Mouse (Mus musculus) Patski (cell line): ENCODE results near the gene Cfh. TPM values are rescaled to one million over a fixed set of nuclear protein-coding genes. Genes with fewer than 3 reads are reported as not detected.
A peak's percentile ranks its signal among the peaks of the same experiment; 100 is the strongest.
"Not testable (repeated sequence)": the region's sequence is repeated elsewhere in the genome, so short reads cannot be mapped to it uniquely, and the experiment has no call there.

Experiments
- ATAC-seq: fragments of 100-300 bp; one replicate; pipeline ENCODE4 v1.8.0; 2021
- CTCF ChIA-PET: fragments of 350-600 bp; sonication (Branson Sonifier 250); formaldehyde crosslinking; loops from one replicate; lab custom pipeline; 2022; ENCODE audit warnings: inconsistent platforms; lab: Charles Lee
- POLR2A ChIA-PET: fragments of 350-600 bp; sonication (Branson Sonifier 250); formaldehyde crosslinking; loops from one replicate; lab custom pipeline; 2022; ENCODE audit warnings: antibody characterized with exemption, inconsistent platforms; lab: Charles Lee
- DNase-seq: peaks from one replicate; pipeline ENCODE4 v3.0.0-alpha.2; 2011; ENCODE audit warnings: low read depth, low spot score
- H3K27me3 ChIP-seq: fragments of 371-371 bp; one replicate; pipeline ENCODE4 v1.5.1; 2021
- CTCF ChIP-seq: fragments of 100-300 bp; IDR thresholded peaks from one replicate; pipeline ENCODE4 v1.5.1; 2021
- in situ Hi-C: fragments of 300-500 bp; cut with MboI; formaldehyde crosslinking; loops from 3 replicates; pipeline ENCODE4 v1.11.1; 2018; ENCODE audit warnings: low pct_unique_long_range_greater_than_20kb, mixed read lengths
- polyA plus RNA-seq: library from polyadenylated mRNA; unstranded; gene quantifications from one replicate; pipeline ENCODE4 v1.2.3, GENCODE M21; 2021

Cfh gene
- 0.04 TPM for polyA plus RNA-seq

GRCm38 (mm10) chr1:140183664-140184063 lies at the start of gene Cfh:
Cfh (minus strand) TSS chr1:140183764.
- in situ Hi-C loops, CTCF ChIA-PET, H3K27me3 ChIP-seq, DNase-seq, POLR2A ChIA-PET, ATAC-seq: not testable (repeated sequence)

DNA sequence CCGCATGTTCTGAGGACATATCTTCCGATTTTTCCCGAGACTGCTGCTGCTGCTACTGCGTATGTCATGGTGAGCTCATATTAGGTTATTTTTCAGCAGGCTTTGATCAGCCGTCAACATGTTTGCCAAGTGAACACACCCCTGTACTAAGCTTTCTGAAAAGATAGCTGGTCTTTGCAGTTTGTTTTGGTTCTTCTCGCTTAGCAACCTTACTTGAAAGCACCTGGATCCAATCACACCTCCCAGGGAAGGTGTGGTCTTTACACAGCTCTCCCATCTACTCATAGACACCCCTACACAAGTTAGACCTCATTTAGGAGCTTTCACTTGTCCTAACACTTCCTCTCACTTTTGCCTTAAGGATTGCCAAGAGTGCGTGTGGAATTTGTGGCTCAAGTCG lies 43.1 kb upstream of the Cfh start:
- in situ Hi-C loops = no loop called here
- POLR2A ChIA-PET = no interaction called here
- peaks cover 4% of the 10 kb centered on the region for H3K27me3 ChIP-seq
- no peak for TF ChIP-seq CTCF
- DNase-seq = no peak
- CTCF ChIA-PET = no interaction called here
- ATAC-seq = no peak

GRCm38 (mm10) chr1:140225221-140225620 lies 41.7 kb upstream of the Cfh start:
- peaks cover 4% of the 10 kb centered on the region for H3K27me3 ChIP-seq
- ATAC-seq (no peak), DNase-seq (no peak)
- ChIA-PET POLR2A (interaction anchor here (0.8 kb wide), 1 partner anchor 11 kb away, joined by 3 read pairs; no protein-coding TSS in a partner anchor), CTCF (no interaction called here)
- no peak for TF ChIP-seq CTCF
- in situ Hi-C loops = no loop called here

GRCm38 (mm10) chr1:140205329-140205728 lies 21.8 kb upstream of the Cfh start:
- ATAC-seq (no peak), DNase-seq (no peak)
- CTCF ChIA-PET = no interaction called here
- TF ChIP-seq CTCF = no peak
- H3K27me3 ChIP-seq = no peaks in the 10 kb centered on the region
- in situ Hi-C loops = no loop called here
- POLR2A ChIA-PET = no interaction called here

GRCm38 (mm10) chr1:140188500-140188899 lies 4.9 kb upstream of the Cfh start:
- POLR2A ChIA-PET, ATAC-seq, H3K27me3 ChIP-seq, in situ Hi-C loops, DNase-seq, CTCF ChIA-PET: not testable (repeated sequence)

DNA sequence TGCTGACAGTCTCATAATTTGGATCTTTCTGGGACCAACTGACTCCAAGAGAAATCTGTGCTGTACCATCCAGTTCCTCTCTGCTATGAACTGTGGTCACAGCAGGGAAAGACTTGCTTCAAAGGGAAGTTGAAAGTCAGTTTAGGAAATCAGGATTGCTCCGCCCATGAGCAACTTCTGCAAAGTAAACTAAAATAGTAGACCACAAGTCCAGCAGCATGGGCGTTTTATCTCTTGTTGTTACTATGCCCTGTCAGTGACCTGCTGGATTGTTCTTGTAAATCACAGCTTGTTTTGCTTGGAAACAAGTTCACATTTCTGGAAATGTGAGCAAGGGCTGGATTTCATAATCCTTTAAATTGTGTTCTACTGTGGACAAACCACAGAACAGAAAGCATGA lies 356 bp downstream of the Cfh start:
- no peak for DNase-seq
- in situ Hi-C loops = no loop called here
- POLR2A ChIA-PET = no interaction called here
- CTCF ChIA-PET = no interaction called here
- no peak for TF ChIP-seq CTCF
- ATAC-seq = no peak
- peaks cover 5% of the 10 kb centered on the region for H3K27me3 ChIP-seq

GRCm38 (mm10) chr1:140180125-140180524 lies 3.4 kb downstream of the Cfh start:
- ATAC-seq (no peak), DNase-seq (no peak)
- POLR2A ChIA-PET = no interaction called here
- in situ Hi-C loops = no loop called here
- peaks cover 5% of the 10 kb centered on the region for H3K27me3 ChIP-seq
- CTCF ChIA-PET = no interaction called here
- TF ChIP-seq CTCF = no peak

DNA sequence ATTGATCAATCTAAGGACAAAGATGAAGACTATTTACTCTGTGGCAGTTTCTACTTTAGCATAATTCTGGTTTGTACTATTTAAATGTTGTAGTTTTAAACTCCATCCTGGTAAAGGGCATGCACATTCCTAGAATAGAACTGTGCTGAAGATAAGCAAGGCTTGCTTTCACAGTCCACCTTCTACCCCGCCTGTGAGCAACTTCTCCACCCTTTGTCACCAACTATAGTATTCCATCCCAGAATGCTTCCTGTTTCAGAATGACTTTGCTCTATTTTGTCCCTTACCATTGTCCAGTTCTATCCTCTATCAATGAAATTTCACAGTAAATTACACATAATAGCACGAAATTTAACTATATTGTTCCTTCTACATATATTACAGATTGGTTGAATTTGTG lies 8.1 kb downstream of the Cfh start:
- no peak for ATAC-seq
- CTCF ChIA-PET = no interaction called here
- no peak for DNase-seq
- in situ Hi-C loops = no loop called here
- peaks cover 11% of the 10 kb centered on the region for H3K27me3 ChIP-seq
- POLR2A ChIA-PET = no interaction called here
- TF ChIP-seq CTCF = no peak

DNA sequence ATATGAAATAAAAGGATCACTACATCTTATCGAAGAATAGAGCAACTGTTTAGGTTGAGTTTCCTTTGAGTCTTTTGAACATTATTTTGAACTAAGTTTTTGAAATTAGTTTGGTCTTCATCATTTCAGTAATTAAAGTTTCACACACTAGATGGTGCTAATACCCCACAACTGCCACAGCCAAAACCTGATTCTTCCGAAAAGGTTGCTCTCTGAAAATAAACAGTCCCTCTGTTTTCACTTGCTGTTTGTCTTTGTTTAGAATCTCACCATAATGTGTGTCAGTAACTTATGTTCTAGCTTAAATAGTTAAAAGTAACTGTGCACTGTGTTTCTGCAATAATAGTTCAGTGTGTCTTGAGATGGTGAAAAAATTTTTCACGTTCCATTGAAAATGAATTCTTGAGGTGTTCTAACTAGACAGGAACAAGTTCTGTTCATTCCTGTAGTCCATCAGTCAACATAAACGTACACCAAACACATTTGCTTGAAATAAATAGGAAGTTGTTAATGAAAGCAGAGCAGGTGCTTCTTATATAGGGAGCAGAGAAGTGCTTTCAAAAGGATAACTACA lies 11.9 kb downstream of the Cfh start:
- H3K27me3 ChIP-seq = peaks cover 11% of the 10 kb centered on the region
- DNase-seq (no peak), ATAC-seq (no peak)
- ChIA-PET CTCF (interaction anchor here (1.0 to 1.7 kb wide), 5 partner anchors 12 to 366 kb away, joined by 3 to 8 read pairs (median 4); no protein-coding TSS in a partner anchor), POLR2A (no interaction called here)
- in situ Hi-C loops = loop anchor here (5.0 to 25.0 kb wide), 2 partner anchors 356 to 491 kb away; no protein-coding TSS in a partner anchor
- TF ChIP-seq CTCF = peak; percentile 35

DNA sequence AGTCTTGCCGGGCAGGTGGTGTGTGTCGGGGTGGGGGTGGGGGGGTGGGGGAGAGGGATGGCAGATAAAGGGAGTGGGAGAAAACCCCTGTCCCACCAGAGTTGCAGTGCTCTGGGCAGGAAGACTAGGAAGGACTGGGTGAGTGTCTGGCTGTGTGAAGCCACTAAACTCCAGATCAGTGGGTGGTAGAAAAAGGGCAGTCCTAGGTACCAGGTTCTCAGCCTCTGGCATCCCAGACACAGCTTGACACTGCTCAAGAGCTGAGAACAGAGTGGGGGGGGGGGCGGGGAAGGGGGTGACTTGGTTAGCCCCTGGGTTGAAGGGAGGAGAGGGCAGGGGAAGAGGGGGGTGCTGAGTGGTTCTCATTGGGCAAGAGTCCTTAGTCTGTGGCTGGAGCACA lies 24.6 kb downstream of the Cfh start:
- peaks cover 4% of the 10 kb centered on the region for H3K27me3 ChIP-seq
- in situ Hi-C loops = loop anchor here (25.0 kb wide), 1 partner anchor 503 kb away; no protein-coding TSS in a partner anchor
- POLR2A ChIA-PET = no interaction called here

DNA sequence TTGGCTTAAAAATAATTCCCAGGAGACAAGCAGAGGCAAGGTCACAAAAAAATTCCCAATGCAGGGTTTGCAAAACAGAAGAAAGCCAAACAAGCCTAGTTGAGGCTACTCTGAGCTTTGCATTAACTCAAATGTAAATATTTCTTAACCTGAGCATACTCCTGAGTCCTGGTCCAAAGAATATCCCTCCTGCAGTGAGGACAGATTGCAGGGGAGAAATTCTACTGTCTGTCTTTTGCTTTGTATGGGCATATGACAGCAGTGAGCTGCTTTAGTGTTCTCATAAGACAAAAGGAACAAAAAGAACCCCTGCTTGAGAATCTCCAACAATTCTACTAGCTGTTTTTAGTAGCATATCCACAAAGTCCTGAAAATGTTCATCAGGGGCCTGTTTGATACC lies 114.1 kb downstream of the Cfh start:
- DNase-seq (no peak), ATAC-seq (no peak)
- CTCF ChIA-PET = no interaction called here
- TF ChIP-seq CTCF = no peak
- no peaks in the 10 kb centered on the region for H3K27me3 ChIP-seq
- in situ Hi-C loops = no loop called here
- POLR2A ChIA-PET = no interaction called here

More for the DNA sequence above, 24.6 kb downstream of the Cfh start:
- no peak for TF ChIP-seq CTCF
- CTCF ChIA-PET = no interaction called here
- no peak for DNase-seq
- no peak for ATAC-seq

Other genes with a start within 250 kb of the Cfh start
- not detected for gene Kcnt2, start 62.4 kb upstream of the Cfh start, polyA plus RNA-seq